Mouse (Mus musculus): ENCODE results near the gene Marf1.
"Not testable (repeated sequence)": the region's sequence is repeated elsewhere in the genome, so short reads cannot be mapped to it uniquely, and the experiment has no call there.

Marf1 gene

GRCm38 (mm10) chr16:14135014-14135413 is 28.1 kb downstream of the Marf1 start:
- DNase-seq: peak; percentile 57

DNA sequence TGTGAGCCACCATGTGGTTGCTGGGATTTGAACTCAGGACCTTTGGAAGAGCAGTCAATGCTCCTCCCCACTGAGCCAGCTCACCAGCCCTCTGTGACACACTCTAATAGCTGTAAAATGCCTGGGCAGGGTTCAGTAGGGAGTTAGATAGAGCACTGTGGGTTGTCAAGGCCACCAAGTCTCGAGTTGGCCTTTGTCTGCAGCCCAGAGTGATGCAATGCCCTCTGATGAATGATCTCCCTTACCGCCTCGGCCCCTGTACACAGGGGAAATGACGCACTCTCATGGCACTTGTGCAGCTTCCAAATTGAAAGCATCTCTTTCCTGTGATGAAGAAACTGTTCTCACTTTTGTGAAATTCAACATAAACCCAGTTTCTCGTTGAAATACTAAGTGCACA is 31.3 kb downstream of the Marf1 start:
- DNase-seq: no peak

DNA sequence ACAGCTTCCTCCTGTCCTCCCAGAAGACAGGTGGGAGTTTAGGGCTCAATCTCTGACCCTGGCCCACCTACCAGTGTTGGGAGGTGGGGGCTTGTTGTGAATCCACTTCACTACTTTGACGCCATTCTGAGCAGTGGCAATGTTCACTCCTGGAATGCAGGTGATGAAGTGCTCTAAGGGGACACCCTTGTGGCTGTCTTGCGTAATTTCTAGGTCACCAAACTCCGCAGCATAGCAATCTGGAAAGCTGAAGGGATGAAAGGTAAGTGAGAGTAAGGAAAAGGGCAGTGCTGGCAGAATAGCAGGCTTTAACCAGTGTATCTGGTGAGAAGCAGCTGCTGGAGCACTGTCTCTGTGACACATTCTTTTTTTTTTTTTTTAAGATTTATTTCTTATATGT is 31.8 kb downstream of the Marf1 start:
- no peak for DNase-seq

- no peak for DNase-seq
These were observed 32.4 kb downstream of the Marf1 start for GRCm38 (mm10) chr16:14130796-14131195.

DNA sequence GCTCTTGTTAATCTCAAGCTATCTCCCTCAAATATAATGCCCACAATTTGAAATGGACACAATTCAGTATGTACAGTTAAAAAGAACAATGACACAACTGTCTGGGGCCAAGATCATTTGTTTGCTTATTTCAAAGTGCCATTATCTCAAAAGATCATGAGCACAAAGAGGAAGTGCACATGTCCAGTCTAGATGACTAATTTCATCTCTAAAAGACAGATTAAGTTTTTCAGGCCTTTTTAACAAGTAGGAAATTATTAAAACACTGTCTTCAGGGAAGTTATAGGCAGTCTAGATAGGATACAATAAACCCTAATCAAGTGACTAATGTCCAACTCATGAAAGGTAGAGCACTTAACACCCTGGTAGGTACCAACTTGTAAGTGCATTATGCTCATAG is 34.2 kb downstream of the Marf1 start:
- no peak for DNase-seq

- no peak for DNase-seq
These were observed 37.9 kb downstream of the Marf1 start for GRCm38 (mm10) chr16:14125253-14125652.

DNA sequence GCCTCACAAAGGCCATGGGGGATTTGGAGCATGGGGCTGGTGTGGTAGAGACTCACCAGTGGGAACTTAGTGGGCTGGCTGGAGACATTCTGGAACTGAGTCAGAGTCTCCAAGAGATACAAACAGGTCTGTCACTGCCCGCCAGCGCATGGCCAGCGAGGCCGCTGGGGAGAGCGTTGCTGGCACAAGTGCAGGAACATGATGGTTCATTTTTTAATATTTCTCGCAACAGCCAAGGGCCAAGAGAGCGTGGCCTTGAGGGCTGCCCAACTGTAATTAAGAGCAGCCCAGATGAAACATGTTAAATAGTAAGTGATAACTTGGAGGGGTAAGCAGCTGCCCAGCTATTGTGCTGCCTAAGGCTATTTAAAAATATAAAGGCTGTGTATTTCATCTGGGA is 38.4 kb downstream of the Marf1 start:
- DNase-seq: no peak

GRCm38 (mm10) chr16:14123901-14124300 is 39.2 kb downstream of the Marf1 start:
- DNase-seq: no peak

- no peak for DNase-seq
These were observed 40.6 kb downstream of the Marf1 start for GRCm38 (mm10) chr16:14122586-14122985.

DNA sequence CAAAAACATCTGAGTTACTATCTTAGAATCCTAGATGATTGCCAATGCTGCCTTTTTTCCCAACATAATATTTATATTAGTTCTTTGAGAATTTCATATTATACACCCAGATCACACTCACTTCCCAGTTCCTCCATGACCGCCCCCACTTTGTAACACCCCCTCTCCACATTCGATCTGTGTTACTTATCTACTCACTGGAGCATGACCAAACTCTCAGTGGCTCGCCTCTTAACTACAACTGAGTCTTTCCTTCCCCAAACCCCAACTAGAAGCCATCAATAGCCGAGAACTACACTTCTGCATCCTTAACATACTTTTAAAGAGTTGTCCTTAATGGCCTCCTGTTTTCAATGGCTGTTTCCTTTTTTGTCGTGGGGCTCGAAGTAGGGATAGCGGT is 41.6 kb downstream of the Marf1 start:
- no peak for DNase-seq

- DNase-seq: no peak
These were observed 42.2 kb downstream of the Marf1 start for GRCm38 (mm10) chr16:14120941-14121340.

DNA sequence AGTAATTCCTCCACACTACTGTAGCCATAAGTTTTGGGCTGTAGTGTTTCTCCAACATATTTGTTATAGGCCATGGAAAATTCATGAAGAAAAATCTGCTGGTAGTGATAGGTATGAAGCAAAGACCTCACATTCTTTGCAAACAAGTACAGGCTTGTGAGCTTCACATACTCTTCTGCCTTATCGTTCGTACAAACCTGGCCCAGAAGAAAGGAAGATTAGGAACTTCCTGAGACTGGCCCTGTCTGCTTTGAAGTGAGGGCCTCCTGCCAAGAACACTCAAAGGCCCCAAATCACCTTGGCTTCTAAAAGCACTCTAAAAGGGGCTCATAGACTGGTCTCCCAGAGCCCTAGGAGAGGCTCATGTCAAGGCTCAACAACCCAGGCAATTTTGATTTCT is 45.9 kb downstream of the Marf1 start:
- no peak for DNase-seq

DNA sequence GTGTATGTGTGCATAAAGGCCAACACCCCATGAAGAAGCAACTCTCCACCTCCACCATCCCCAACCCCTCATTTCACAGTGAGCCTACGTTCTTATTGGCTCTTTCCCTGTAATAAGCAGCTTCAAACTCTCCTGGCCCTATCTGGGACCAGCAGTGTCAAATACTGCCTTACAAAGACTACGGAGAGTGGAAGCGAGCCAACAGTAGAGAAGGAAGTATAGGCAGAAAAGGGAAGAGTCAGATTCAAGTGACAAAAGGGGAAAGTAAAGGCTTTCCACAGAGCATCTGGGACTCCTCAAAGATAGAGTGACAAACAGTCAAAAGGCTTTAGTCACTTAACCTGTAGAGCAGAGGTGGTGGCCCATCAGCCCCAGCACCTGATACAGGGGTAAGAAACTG is 50.4 kb downstream of the Marf1 start:
- peak; percentile 52 for DNase-seq

- DNase-seq: peak; percentile 25
These were observed 51.0 kb downstream of the Marf1 start for GRCm38 (mm10) chr16:14112133-14112532.

DNA sequence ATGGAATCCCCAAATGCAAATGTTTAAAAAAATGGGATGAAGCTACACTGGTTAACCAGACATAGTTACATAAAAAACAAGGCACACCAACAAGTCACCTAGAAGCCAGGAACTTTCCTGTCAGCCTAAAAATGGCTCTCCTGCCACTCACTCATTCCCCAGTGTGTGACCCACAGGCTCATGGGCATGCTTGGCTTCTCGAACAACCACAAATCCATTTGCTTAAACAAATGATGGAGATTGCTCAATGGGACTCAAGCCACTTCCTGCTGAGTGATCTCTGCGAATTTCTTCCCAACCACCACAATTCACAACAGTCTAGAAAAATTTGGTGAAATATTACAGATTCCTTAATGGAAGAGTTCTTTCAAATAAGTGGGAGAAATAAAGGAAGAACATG is 52.2 kb downstream of the Marf1 start:
- DNase-seq: no peak

- no peak for DNase-seq
These were observed 53.4 kb downstream of the Marf1 start for GRCm38 (mm10) chr16:14109651-14110230.

- DNase-seq: peak; percentile 20
These were observed 57.3 kb downstream of the Marf1 start for GRCm38 (mm10) chr16:14105891-14106290.

DNA sequence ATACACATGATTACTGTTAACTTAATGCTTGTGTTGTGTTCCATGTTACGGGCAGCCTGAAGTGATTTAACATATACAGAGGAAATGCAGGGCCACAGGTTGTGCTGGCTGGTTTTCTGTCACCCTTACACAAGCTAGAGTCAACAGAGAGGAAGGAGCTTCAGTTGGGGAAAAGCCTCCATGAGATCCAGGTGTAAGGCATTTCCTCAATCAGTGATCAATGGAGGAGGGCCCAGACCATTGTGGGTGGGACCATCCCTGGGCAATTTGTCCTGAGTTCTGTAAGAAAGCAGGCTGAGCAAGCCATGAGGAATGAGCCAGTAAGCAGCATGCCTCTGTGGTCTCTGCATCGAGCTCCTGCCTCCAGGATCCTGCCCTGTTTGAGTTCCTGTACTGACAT is 71.4 kb downstream of the Marf1 start:
- DNase-seq: no peak

DNA sequence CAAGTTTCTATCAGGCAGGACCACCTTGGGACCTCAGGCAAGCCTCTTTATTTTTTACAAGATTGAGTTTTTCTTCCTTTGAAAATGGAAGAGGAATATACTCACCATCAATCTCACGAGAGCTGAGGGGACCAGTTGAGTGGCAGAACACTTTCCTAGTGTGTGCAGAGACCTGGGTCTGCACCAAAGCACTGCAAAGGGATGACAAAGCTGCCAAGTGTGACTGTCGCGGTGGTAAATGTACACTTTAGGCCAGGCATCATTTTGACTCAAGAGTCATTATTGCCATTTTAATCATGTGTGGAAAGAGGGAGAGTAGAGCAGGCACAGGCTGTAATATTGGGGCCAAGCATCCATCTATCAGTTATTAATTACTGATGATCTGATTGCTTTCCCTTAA is 73.9 kb downstream of the Marf1 start:
- no peak for DNase-seq

DNA sequence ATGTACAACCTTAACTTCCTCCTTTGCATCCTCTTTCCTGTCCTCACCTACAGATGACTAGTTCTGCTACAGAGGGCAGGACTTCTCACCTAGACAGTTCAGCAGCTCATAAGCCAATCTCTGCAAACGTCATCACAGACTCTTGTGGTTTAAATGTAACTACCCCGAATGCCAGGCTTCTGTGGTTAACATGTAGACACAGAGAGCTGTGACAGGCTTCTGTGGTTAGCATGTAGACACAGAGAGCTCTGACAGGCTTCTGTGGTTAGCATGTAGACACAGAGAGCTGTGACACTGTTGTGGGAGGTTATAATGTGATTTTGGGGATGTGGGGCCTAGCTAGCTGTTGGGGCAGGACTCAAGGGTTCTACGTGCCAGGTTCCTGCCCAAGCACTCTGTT is 74.9 kb downstream of the Marf1 start:
- no peak for DNase-seq

GRCm38 (mm10) chr16:14082925-14083324 is 80.2 kb downstream of the Marf1 start:
- DNase-seq: no peak

DNA sequence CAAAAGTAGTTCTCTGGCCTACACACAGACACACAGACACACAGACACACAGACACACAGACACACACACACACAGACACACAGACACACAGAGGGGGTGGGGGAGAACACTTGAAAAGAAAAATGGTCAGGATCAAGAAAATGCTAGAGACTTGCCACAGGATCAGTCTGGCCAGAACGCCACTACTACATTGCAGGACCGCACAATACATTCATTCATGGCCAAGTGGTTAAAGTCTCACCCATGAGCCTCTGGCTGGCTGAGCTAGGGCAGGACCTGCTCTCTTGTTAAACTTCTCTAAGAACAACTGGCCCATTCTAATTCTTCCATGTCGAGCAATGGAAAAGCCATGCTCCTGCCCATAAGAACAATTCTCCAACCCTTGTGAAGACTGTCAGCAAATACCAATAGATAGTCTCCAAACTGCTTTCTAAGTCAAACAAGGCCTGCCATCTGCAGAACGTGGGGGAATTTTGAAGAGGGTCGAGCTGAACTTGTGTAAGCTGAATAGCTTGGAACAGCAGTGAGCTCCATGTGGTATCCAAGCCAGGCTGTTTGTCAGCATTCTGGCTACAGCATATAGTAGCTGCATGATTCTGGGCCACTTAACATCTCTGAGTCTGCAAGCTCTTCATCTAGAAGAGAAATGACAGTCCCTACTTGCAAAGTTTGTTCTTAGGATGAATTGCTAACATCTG is 92.5 kb downstream of the Marf1 start:
- peak; percentile 28 for DNase-seq

- not testable (repeated sequence) for DNase-seq
These were observed 94.5 kb downstream of the Marf1 start for GRCm38 (mm10) chr16:14068701-14069100.

- not testable (repeated sequence) for DNase-seq
These were observed 96.6 kb downstream of the Marf1 start for GRCm38 (mm10) chr16:14066571-14066970.

DNA sequence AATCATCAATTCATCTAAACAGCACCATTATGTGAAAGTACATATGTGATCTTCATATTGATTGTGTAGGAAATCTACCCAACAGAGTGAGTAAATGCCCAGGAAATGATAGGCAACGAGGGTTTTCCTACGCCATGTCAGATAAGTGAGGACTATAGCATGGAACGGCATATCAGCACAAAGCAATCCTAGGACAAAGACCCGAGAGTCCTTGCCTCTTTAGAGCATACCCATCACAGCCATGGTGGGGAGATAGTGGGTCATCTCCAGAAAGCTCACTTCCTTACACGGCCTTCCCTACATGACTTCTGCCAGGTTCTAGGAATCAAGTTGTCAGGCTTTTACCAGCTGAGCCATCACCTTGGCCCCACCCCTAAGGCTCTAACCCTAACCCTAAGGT is 103.3 kb downstream of the Marf1 start:
- no peak for DNase-seq

Data from layer of hippocampus, adult 9-11 months (tissue).